Mouse (Mus musculus) heart, postnatal 0 days (tissue): ENCODE measurements around the gene Oas1e. TPM values are rescaled to one million over a fixed set of nuclear protein-coding genes. Genes with fewer than 3 reads are reported as not detected.

Experiments
- ATAC-seq: fragments of 200-750 bp; cut with Nextera tagmentation; 2 replicates; pipeline ENCODE4 v1.8.0; 2017; ENCODE audit warnings: low read depth, moderate number of reproducible peaks, moderate library complexity; ENCODE audit not compliant: insufficient read depth
- DNase-seq: peaks from one replicate; pipeline ENCODE4 v3.0.0-alpha.2; 2016; ENCODE audit warnings: low spot score
- H3K27ac ChIP-seq: fragments of 300-500 bp; sonication (generic); 2 replicates; pipeline ENCODE4 v1.5.1; 2014; ENCODE audit warnings: low read depth, mild to moderate bottlenecking
- H3K27me3 ChIP-seq: fragments of 300-500 bp; sonication (generic); 2 replicates; pipeline ENCODE4 v1.6.1; 2014; ENCODE audit warnings: low read length, mixed read lengths; ENCODE audit not compliant: control insufficient read depth, insufficient read depth
- H3K36me3 ChIP-seq: fragments of 300-500 bp; sonication (generic); replicated peaks from 2 replicates; pipeline ENCODE4 v1.6.1; 2014; ENCODE audit warnings: low read length, mixed read lengths; ENCODE audit not compliant: control insufficient read depth, insufficient read depth
- H3K4me1 ChIP-seq: fragments of 300-500 bp; sonication (generic); 2 replicates; pipeline ENCODE4 v1.6.1; 2014; ENCODE audit warnings: antibody characterized with exemption; ENCODE audit not compliant: control insufficient read depth, insufficient read depth
- H3K4me2 ChIP-seq: fragments of 300-500 bp; sonication (generic); 2 replicates; pipeline ENCODE4 v1.6.1; 2014; ENCODE audit warnings: low read depth, mild to moderate bottlenecking, low read length, moderate library complexity
- H3K4me3 ChIP-seq: fragments of 300-500 bp; sonication (generic); 2 replicates; pipeline ENCODE4 v1.5.1; 2014; ENCODE audit warnings: low read depth, low read length
- H3K9ac ChIP-seq: fragments of 300-500 bp; sonication (generic); replicated peaks from 2 replicates; pipeline ENCODE4 v1.6.1; 2014; ENCODE audit warnings: low read depth, low read length, mixed read lengths
- H3K9me3 ChIP-seq: fragments of 300-500 bp; sonication (generic); replicated peaks from 2 replicates; pipeline ENCODE4 v1.6.1; 2016; ENCODE audit warnings: low read length; ENCODE audit not compliant: control insufficient read depth
- CTCF ChIP-seq: IDR thresholded peaks from 2 replicates; pipeline ENCODE4 v1.5.1; 2016; ENCODE audit warnings: antibody characterized with exemption, control low read depth, low read depth
- EP300 ChIP-seq: IDR thresholded peaks from 2 replicates; pipeline ENCODE4 v1.6.1; 2016; ENCODE audit warnings: antibody characterized with exemption, low read depth
- WGBS: fragments of 180-500 bp; shearing (Covaris S2); extraction: QIAGEN DNeasy Blood & Tissue Kit; methylation state at CpG from one replicate; pipeline ENCODE4 v1.1.7; 2014; 5-methylcytosine and 5-hydroxymethylcytosine counted together
- polyA plus RNA-seq: library from polyadenylated mRNA; unstranded; fragments of >200 nt; fragmentation: Nextera tagmentation; extraction: Ambion mirVana; gene quantifications from 2 replicates; pipeline ENCODE4 v1.2.1, GENCODE M21; 2015
- total RNA-seq: library from RNA; depleted of rRNA; stranded (reverse); fragments of >200 nt; gene quantifications from 2 replicates; pipeline ENCODE4 v1.2.3, GENCODE M21; 2014; ENCODE audit warnings: low replicate concordance

Oas1e gene
- total and polyA plus RNA-seq, 2 experiments from 2014 or later: not detected

GRCm38 (mm10) chr5:120818999-120819398 lies 23.7 kb upstream of the Oas1e start:
- Histone ChIP-seq H3K4me2 (no peak overlapping the region), H3K36me3 (peaks cover 5% of the 10 kb centered on the region), H3K27me3 (no peaks in the 10 kb centered on the region), H3K27ac (no peak overlapping the region), H3K4me1 (no peaks in the 10 kb centered on the region), H3K4me3 (no peak overlapping the region), H3K9ac (no peak overlapping the region), H3K9me3 (peaks cover 12% of the 10 kb centered on the region; the same call in 1 of the 2 replicates)
- TF ChIP-seq CTCF (no peak), EP300 (no peak)
- ATAC-seq (no peak), DNase-seq (no peak)

GRCm38 (mm10) chr5:120815949-120816348 lies 20.6 kb upstream of the Oas1e start:
- peak; percentile 32 for TF ChIP-seq CTCF
- TF ChIP-seq EP300: no peak
- Histone ChIP-seq H3K9me3 (peaks cover 12% of the 10 kb centered on the region; the same call in 1 of the 2 replicates), H3K4me2 (no peak overlapping the region), H3K9ac (no peak overlapping the region), H3K27ac (no peak overlapping the region), H3K4me3 (no peak overlapping the region), H3K4me1 (no peaks in the 10 kb centered on the region), H3K27me3 (no peaks in the 10 kb centered on the region), H3K36me3 (peaks cover 5% of the 10 kb centered on the region)
- DNase-seq (no peak), ATAC-seq (no peak)
- WGBS: 52% methylated on average over 3 of the region's 3 CpGs

GRCm38 (mm10) chr5:120813023-120813422 lies 17.7 kb upstream of the Oas1e start:
- no peak overlapping the region for H3K27ac ChIP-seq
- H3K27me3 ChIP-seq: no peaks in the 10 kb centered on the region
- ATAC-seq (no peak), DNase-seq (no peak)
- TF ChIP-seq EP300 (no peak), CTCF (no peak)
- H3K4me3 ChIP-seq: peak overlapping the region; percentile 66
- no peaks in the 10 kb centered on the region for H3K4me1 ChIP-seq
- peak overlapping the region; percentile 65 for H3K9ac ChIP-seq
- no peaks in the 10 kb centered on the region; the same call in 1 of the 2 replicates for H3K36me3 ChIP-seq
- H3K4me2 ChIP-seq: peak overlapping the region; percentile 63
- 70% methylated on average over 6 of the region's 6 CpGs for WGBS
- no peaks in the 10 kb centered on the region for H3K9me3 ChIP-seq

GRCm38 (mm10) chr5:120811951-120812819 lies 16.9 kb upstream of the Oas1e start, which contains the start of gene Oas1c:
TSS of gene Oas1c (minus strand) at chr5:120812514.
- WGBS: 5% methylated on average over 18 of the region's 18 CpGs
- peak within 1 kb of the TSS; percentile 63 for H3K4me2 ChIP-seq
- peak within 1 kb of the TSS; percentile 26; the same call in 1 of the 2 replicates for H3K27ac ChIP-seq
- DNase-seq (peak; percentile 82), ATAC-seq (peak; percentile 92)
- H3K4me1 ChIP-seq: no peaks in the 10 kb centered on the region
- H3K27me3 ChIP-seq: no peaks in the 10 kb centered on the region
- no peaks in the 10 kb centered on the region; the same call in 1 of the 2 replicates for H3K36me3 ChIP-seq
- TF ChIP-seq EP300: no peak
- TF ChIP-seq CTCF: no peak
- peak within 1 kb of the TSS; percentile 65 for H3K9ac ChIP-seq
- H3K4me3 ChIP-seq: peak within 1 kb of the TSS; percentile 66
- H3K9me3 ChIP-seq: no peaks in the 10 kb centered on the region

GRCm38 (mm10) chr5:120809171-120809570 lies 13.8 kb upstream of the Oas1e start:
- 39% methylated on average over 6 of the region's 6 CpGs for WGBS
- Histone ChIP-seq H3K27me3 (no peaks in the 10 kb centered on the region), H3K9me3 (0 out of 2 replicates have a peak, but pooled peaks cover 2% of the 10 kb centered on the region), H3K36me3 (no peaks in the 10 kb centered on the region; the same call in 1 of the 2 replicates), H3K9ac (no peak overlapping the region), H3K27ac (no peak overlapping the region), H3K4me3 (no peak overlapping the region), H3K4me2 (no peak overlapping the region), H3K4me1 (no peaks in the 10 kb centered on the region)
- TF ChIP-seq EP300 (no peak), CTCF (no peak)
- no peak for ATAC-seq
- no peak for DNase-seq
